Mouse (Mus musculus): ENCODE data around the gene Zfand3. TPM values are rescaled to one million over a fixed set of nuclear protein-coding genes. Genes with fewer than 3 reads are reported as not detected.

Zfand3 gene
- polyA plus RNA-seq, 1 experiment from 2014 or later, result 49.1 TPM

- Histone ChIP-seq H3K4me2 (replicated peaks; ENCODE audit: low read depth, low read length) (no peak overlapping the region), H3K4me1 (ENCODE audit: control insufficient read depth, insufficient read depth, low read length) (no peaks in the 10 kb centered on the region), H3K4me3 (ENCODE audit: low read length) (no peak overlapping the region), H3K9ac (ENCODE audit: low read depth, low read length) (no peak overlapping the region), H3K36me3 (ENCODE audit: control insufficient read depth, insufficient read depth, low read length) (peaks cover 6% of the 10 kb centered on the region; the same call in 1 of the 2 replicates), H3K9me3 (ENCODE audit: control insufficient read depth, low read length) (no peaks in the 10 kb centered on the region), H3K27me3 (ENCODE audit: control insufficient read depth, insufficient read depth, low read length) (no peaks in the 10 kb centered on the region), H3K27ac (ENCODE audit: low read depth, low read length) (no peak overlapping the region)
- ATAC-seq (ENCODE audit: low FRiP score, low TSS enrichment), result no peak
- 82% methylated on average over 3 of the region's 3 CpGs for WGBS
Observed at GRCm38 (mm10) chr17:30069776-30070175, 65.2 kb downstream of the Zfand3 start.

- no peaks in the 10 kb centered on the region for H3K27me3 ChIP-seq (ENCODE audit: control insufficient read depth, insufficient read depth, low read length)
- no peaks in the 10 kb centered on the region for H3K4me1 ChIP-seq (ENCODE audit: control insufficient read depth, insufficient read depth, low read length)
- no peak overlapping the region for H3K27ac ChIP-seq (ENCODE audit: low read depth, low read length)
- H3K4me3 ChIP-seq (ENCODE audit: low read length), result no peak overlapping the region
- H3K36me3 ChIP-seq (ENCODE audit: control insufficient read depth, insufficient read depth, low read length), result peaks cover 6% of the 10 kb centered on the region; the same call in 1 of the 2 replicates
- H3K4me2 ChIP-seq (replicated peaks; ENCODE audit: low read depth, low read length), result no peak overlapping the region
- H3K9me3 ChIP-seq (ENCODE audit: control insufficient read depth, low read length), result no peaks in the 10 kb centered on the region
- 66% methylated on average over 5 of the region's 5 CpGs for WGBS
- H3K9ac ChIP-seq (ENCODE audit: low read depth, low read length), result no peak overlapping the region
- no peak for ATAC-seq (ENCODE audit: low FRiP score, low TSS enrichment)
Observed at GRCm38 (mm10) chr17:30070631-30071030, 66.1 kb downstream of the Zfand3 start.

GRCm38 (mm10) chr17:30072613-30073012, 68.1 kb downstream of the Zfand3 start:
- Histone ChIP-seq H3K36me3 (ENCODE audit: control insufficient read depth, insufficient read depth, low read length) (peaks cover 6% of the 10 kb centered on the region; the same call in 1 of the 2 replicates), H3K27ac (ENCODE audit: low read depth, low read length) (no peak overlapping the region), H3K27me3 (ENCODE audit: control insufficient read depth, insufficient read depth, low read length) (no peaks in the 10 kb centered on the region), H3K4me3 (ENCODE audit: low read length) (no peak overlapping the region), H3K4me2 (replicated peaks; ENCODE audit: low read depth, low read length) (no peak overlapping the region), H3K9me3 (ENCODE audit: control insufficient read depth, low read length) (no peaks in the 10 kb centered on the region), H3K4me1 (ENCODE audit: control insufficient read depth, insufficient read depth, low read length) (no peaks in the 10 kb centered on the region), H3K9ac (ENCODE audit: low read depth, low read length) (no peak overlapping the region)
- WGBS, result 92% methylated on average over 3 of the region's 3 CpGs
- no peak for ATAC-seq (ENCODE audit: low FRiP score, low TSS enrichment)

GRCm38 (mm10) chr17:30075896-30076295, 71.4 kb downstream of the Zfand3 start:
- WGBS, result 61% methylated on average over 5 of the region's 5 CpGs
- peaks cover 6% of the 10 kb centered on the region; the same call in 1 of the 2 replicates for H3K36me3 ChIP-seq (ENCODE audit: control insufficient read depth, insufficient read depth, low read length)
- no peak overlapping the region for H3K9ac ChIP-seq (ENCODE audit: low read depth, low read length)

GRCm38 (mm10) chr17:30084007-30084406, 79.5 kb downstream of the Zfand3 start:
- H3K4me3 ChIP-seq (ENCODE audit: low read length), result no peak overlapping the region
- no peaks in the 10 kb centered on the region for H3K27me3 ChIP-seq (ENCODE audit: control insufficient read depth, insufficient read depth, low read length)
- no peak overlapping the region for H3K9ac ChIP-seq (ENCODE audit: low read depth, low read length)
- no peaks in the 10 kb centered on the region for H3K9me3 ChIP-seq (ENCODE audit: control insufficient read depth, low read length)
- ATAC-seq (ENCODE audit: low FRiP score, low TSS enrichment), result no peak
- no peak overlapping the region for H3K27ac ChIP-seq (ENCODE audit: low read depth, low read length)
- H3K36me3 ChIP-seq (ENCODE audit: control insufficient read depth, insufficient read depth, low read length), result no peaks in the 10 kb centered on the region
- H3K4me2 ChIP-seq (replicated peaks; ENCODE audit: low read depth, low read length), result no peak overlapping the region
- 70% methylated on average over 4 of the region's 4 CpGs for WGBS
- 0 out of 2 replicates have a peak, but pooled peaks cover 5% of the 10 kb centered on the region for H3K4me1 ChIP-seq (ENCODE audit: control insufficient read depth, insufficient read depth, low read length)

More at GRCm38 (mm10) chr17:30075896-30076295, 71.4 kb downstream of the Zfand3 start:
- Histone ChIP-seq H3K4me1 (ENCODE audit: control insufficient read depth, insufficient read depth, low read length) (0 out of 2 replicates have a peak, but pooled peaks cover 5% of the 10 kb centered on the region), H3K27ac (ENCODE audit: low read depth, low read length) (no peak overlapping the region), H3K4me3 (ENCODE audit: low read length) (no peak overlapping the region), H3K27me3 (ENCODE audit: control insufficient read depth, insufficient read depth, low read length) (no peaks in the 10 kb centered on the region), H3K9me3 (ENCODE audit: control insufficient read depth, low read length) (no peaks in the 10 kb centered on the region), H3K4me2 (replicated peaks; ENCODE audit: low read depth, low read length) (no peak overlapping the region)
- no peak for ATAC-seq (ENCODE audit: low FRiP score, low TSS enrichment)

GRCm38 (mm10) chr17:30086695-30087094, 82.2 kb downstream of the Zfand3 start:
- WGBS, result 92% methylated on average over 7 of the region's 7 CpGs
- no peak for ATAC-seq (ENCODE audit: low FRiP score, low TSS enrichment)

GRCm38 (mm10) chr17:30088431-30088830, 83.9 kb downstream of the Zfand3 start:
- H3K9ac ChIP-seq (ENCODE audit: low read depth, low read length), result no peak overlapping the region
- no peaks in the 10 kb centered on the region for H3K36me3 ChIP-seq (ENCODE audit: control insufficient read depth, insufficient read depth, low read length)
- no peak for ATAC-seq (ENCODE audit: low FRiP score, low TSS enrichment)
- no peaks in the 10 kb centered on the region for H3K27me3 ChIP-seq (ENCODE audit: control insufficient read depth, insufficient read depth, low read length)
- 90% methylated on average over 3 of the region's 3 CpGs for WGBS
- H3K9me3 ChIP-seq (ENCODE audit: control insufficient read depth, low read length), result no peaks in the 10 kb centered on the region
- no peak overlapping the region for H3K4me3 ChIP-seq (ENCODE audit: low read length)
- H3K27ac ChIP-seq (ENCODE audit: low read depth, low read length), result no peak overlapping the region
- no peaks in the 10 kb centered on the region for H3K4me1 ChIP-seq (ENCODE audit: control insufficient read depth, insufficient read depth, low read length)
- no peak overlapping the region for H3K4me2 ChIP-seq (replicated peaks; ENCODE audit: low read depth, low read length)

More at GRCm38 (mm10) chr17:30086695-30087094, 82.2 kb downstream of the Zfand3 start:
- Histone ChIP-seq H3K9me3 (ENCODE audit: control insufficient read depth, low read length) (no peaks in the 10 kb centered on the region), H3K27ac (ENCODE audit: low read depth, low read length) (no peak overlapping the region), H3K27me3 (ENCODE audit: control insufficient read depth, insufficient read depth, low read length) (no peaks in the 10 kb centered on the region), H3K36me3 (ENCODE audit: control insufficient read depth, insufficient read depth, low read length) (no peaks in the 10 kb centered on the region), H3K9ac (ENCODE audit: low read depth, low read length) (no peak overlapping the region), H3K4me1 (ENCODE audit: control insufficient read depth, insufficient read depth, low read length) (no peaks in the 10 kb centered on the region), H3K4me3 (ENCODE audit: low read length) (no peak overlapping the region), H3K4me2 (replicated peaks; ENCODE audit: low read depth, low read length) (no peak overlapping the region)

- Histone ChIP-seq H3K9ac (ENCODE audit: low read depth, low read length) (no peak overlapping the region), H3K4me1 (ENCODE audit: control insufficient read depth, insufficient read depth, low read length) (no peaks in the 10 kb centered on the region), H3K4me3 (ENCODE audit: low read length) (no peak overlapping the region), H3K4me2 (replicated peaks; ENCODE audit: low read depth, low read length) (no peak overlapping the region), H3K36me3 (ENCODE audit: control insufficient read depth, insufficient read depth, low read length) (no peaks in the 10 kb centered on the region), H3K9me3 (ENCODE audit: control insufficient read depth, low read length) (peaks cover under 1% of the 10 kb centered on the region; the same call in 1 of the 2 replicates), H3K27ac (ENCODE audit: low read depth, low read length) (no peak overlapping the region), H3K27me3 (ENCODE audit: control insufficient read depth, insufficient read depth, low read length) (no peaks in the 10 kb centered on the region)
- ATAC-seq (ENCODE audit: low FRiP score, low TSS enrichment), result no peak
- WGBS, result 79% methylated on average over 3 of the region's 3 CpGs
Observed at GRCm38 (mm10) chr17:30090416-30090815, 85.9 kb downstream of the Zfand3 start.

GRCm38 (mm10) chr17:30093148-30093749, 88.7 kb downstream of the Zfand3 start:
- peaks cover 6% of the 10 kb centered on the region for H3K9me3 ChIP-seq (ENCODE audit: control insufficient read depth, low read length)
- H3K9ac ChIP-seq (ENCODE audit: low read depth, low read length), result no peak overlapping the region
- no peaks in the 10 kb centered on the region for H3K36me3 ChIP-seq (ENCODE audit: control insufficient read depth, insufficient read depth, low read length)
- no peak overlapping the region for H3K27ac ChIP-seq (ENCODE audit: low read depth, low read length)
- H3K4me3 ChIP-seq (ENCODE audit: low read length), result no peak overlapping the region
- no peaks in the 10 kb centered on the region for H3K27me3 ChIP-seq (ENCODE audit: control insufficient read depth, insufficient read depth, low read length)
- WGBS, result 88% methylated on average over 2 of the region's 2 CpGs
- no peak overlapping the region for H3K4me2 ChIP-seq (replicated peaks; ENCODE audit: low read depth, low read length)
- ATAC-seq (ENCODE audit: low FRiP score, low TSS enrichment), result no peak
- no peaks in the 10 kb centered on the region for H3K4me1 ChIP-seq (ENCODE audit: control insufficient read depth, insufficient read depth, low read length)
